Mouse (Mus musculus) lung, postnatal 0 days (tissue): ENCODE data around the gene Corin. TPM values are rescaled to one million over a fixed set of nuclear protein-coding genes. Genes with fewer than 3 reads are reported as not detected.
A peak's percentile ranks its signal among the peaks of the same experiment; 100 is the strongest.

ENCODE experiments used
- ATAC-seq: fragments of 200-750 bp; cut with Nextera tagmentation; 2 replicates; pipeline ENCODE4 v1.8.0; 2017; ENCODE audit warnings: moderate library complexity
- DNase-seq: peaks from one replicate; pipeline ENCODE4 v3.0.0-alpha.2; 2016; ENCODE audit warnings: low spot score
- H3K27ac ChIP-seq: fragments of 300-500 bp; sonication (generic); 2 replicates; pipeline ENCODE4 v1.5.1; 2014; ENCODE audit warnings: antibody characterized with exemption, mild to moderate bottlenecking, low read length, mixed read lengths
- H3K27me3 ChIP-seq: fragments of 300-500 bp; sonication (generic); replicated peaks from 2 replicates; pipeline ENCODE4 v1.6.1; 2014; ENCODE audit warnings: low read length, mixed read lengths; ENCODE audit not compliant: insufficient read depth
- H3K36me3 ChIP-seq: fragments of 300-500 bp; sonication (generic); 2 replicates; pipeline ENCODE4 v1.6.1; 2014; ENCODE audit warnings: low read length, mixed read lengths; ENCODE audit not compliant: insufficient read depth
- H3K4me1 ChIP-seq: fragments of 300-500 bp; sonication (generic); 2 replicates; pipeline ENCODE4 v1.6.1; 2014; ENCODE audit warnings: antibody characterized with exemption, low read depth, low read length, mixed read lengths; ENCODE audit not compliant: insufficient read depth
- H3K4me2 ChIP-seq: fragments of 300-500 bp; sonication (generic); replicated peaks from 2 replicates; pipeline ENCODE4 v1.6.1; 2014; ENCODE audit warnings: low read depth, mild to moderate bottlenecking, low read length, moderate library complexity, mixed read lengths
- H3K4me3 ChIP-seq: fragments of 300-500 bp; sonication (generic); 2 replicates; pipeline ENCODE4 v1.5.1; 2014; ENCODE audit warnings: low read depth, low read length
- H3K9ac ChIP-seq: fragments of 300-500 bp; sonication (generic); replicated peaks from 2 replicates; pipeline ENCODE4 v1.6.1; 2014; ENCODE audit warnings: low read depth, mild to moderate bottlenecking
- H3K9me3 ChIP-seq: fragments of 300-500 bp; sonication (generic); 2 replicates; pipeline ENCODE4 v1.6.1; 2016; ENCODE audit warnings: low read length, mixed read lengths
- CTCF ChIP-seq: IDR thresholded peaks from 2 replicates; pipeline ENCODE4 v1.5.1; 2016; ENCODE audit warnings: antibody characterized with exemption, mild to moderate bottlenecking
- EP300 ChIP-seq: IDR thresholded peaks from 2 replicates; pipeline ENCODE4 v1.6.1; 2016; ENCODE audit warnings: antibody characterized with exemption, mild to moderate bottlenecking, control low read depth
- WGBS: fragments of 180-500 bp; shearing (Covaris S2); extraction: QIAGEN DNeasy Blood & Tissue Kit; methylation state at CpG from one replicate; pipeline ENCODE4 v1.1.7; 2014; 5-methylcytosine and 5-hydroxymethylcytosine counted together
- polyA plus RNA-seq: library from polyadenylated mRNA; unstranded; fragments of >200 nt; fragmentation: Nextera tagmentation; extraction: Ambion mirVana; gene quantifications from 2 replicates; pipeline ENCODE4 v1.2.1, GENCODE M21; 2015

Corin gene
- polyA plus RNA-seq, 1 experiment from 2014 or later, result 0.85 TPM

GRCm38 (mm10) chr5:72452750-72453149 lies 51.5 kb downstream of the Corin start:
- ATAC-seq (no peak), DNase-seq (no peak)
- no peaks in the 10 kb centered on the region for H3K27me3 ChIP-seq
- WGBS, result 73% methylated on average over 4 of the region's 4 CpGs
- no peak overlapping the region for H3K27ac ChIP-seq
- no peaks in the 10 kb centered on the region for H3K4me1 ChIP-seq
- H3K9me3 ChIP-seq, result no peaks in the 10 kb centered on the region
- TF ChIP-seq EP300, result no peak
- no peak for TF ChIP-seq CTCF
- H3K36me3 ChIP-seq, result no peaks in the 10 kb centered on the region
- no peak overlapping the region for H3K4me3 ChIP-seq
- no peak overlapping the region for H3K4me2 ChIP-seq
- H3K9ac ChIP-seq, result no peak overlapping the region

DNA sequence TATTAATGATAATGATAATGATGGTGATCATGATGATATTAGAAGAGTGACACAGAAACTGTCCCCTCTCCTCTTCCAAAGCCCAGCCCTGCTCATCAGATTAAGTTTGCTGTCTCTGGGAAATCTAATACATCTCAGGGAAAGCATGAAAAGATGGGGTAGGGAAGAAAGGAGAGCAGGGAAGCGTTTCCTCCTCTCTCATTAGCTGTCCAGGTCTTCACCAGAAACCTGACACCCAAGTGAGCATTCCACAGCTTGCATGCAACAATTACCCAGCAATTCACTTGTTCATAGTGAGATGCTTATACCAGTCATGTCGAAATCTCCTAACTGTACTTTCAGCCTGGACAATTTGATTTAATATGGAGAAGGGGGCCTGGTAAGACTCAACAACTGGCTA lies 55.4 kb downstream of the Corin start:
- DNase-seq, result no peak
- Histone ChIP-seq H3K4me1 (no peaks in the 10 kb centered on the region), H3K4me3 (no peak overlapping the region), H3K4me2 (no peak overlapping the region), H3K36me3 (no peaks in the 10 kb centered on the region), H3K9ac (no peak overlapping the region), H3K27me3 (no peaks in the 10 kb centered on the region), H3K27ac (no peak overlapping the region), H3K9me3 (no peaks in the 10 kb centered on the region)
- 56% methylated on average over 2 of the region's 2 CpGs for WGBS
- TF ChIP-seq EP300 (no peak), CTCF (no peak)
- ATAC-seq, result no peak

GRCm38 (mm10) chr5:72446104-72446503 lies 58.2 kb downstream of the Corin start:
- ATAC-seq (no peak), DNase-seq (no peak)
- TF ChIP-seq CTCF (no peak), EP300 (no peak)
- no peak overlapping the region for H3K4me2 ChIP-seq
- 87% methylated on average over 11 of the region's 11 CpGs for WGBS
- no peak overlapping the region for H3K9ac ChIP-seq
- no peaks in the 10 kb centered on the region for H3K4me1 ChIP-seq
- no peak overlapping the region for H3K4me3 ChIP-seq
- no peaks in the 10 kb centered on the region for H3K27me3 ChIP-seq
- H3K9me3 ChIP-seq, result no peaks in the 10 kb centered on the region
- no peaks in the 10 kb centered on the region for H3K36me3 ChIP-seq
- H3K27ac ChIP-seq, result no peak overlapping the region

DNA sequence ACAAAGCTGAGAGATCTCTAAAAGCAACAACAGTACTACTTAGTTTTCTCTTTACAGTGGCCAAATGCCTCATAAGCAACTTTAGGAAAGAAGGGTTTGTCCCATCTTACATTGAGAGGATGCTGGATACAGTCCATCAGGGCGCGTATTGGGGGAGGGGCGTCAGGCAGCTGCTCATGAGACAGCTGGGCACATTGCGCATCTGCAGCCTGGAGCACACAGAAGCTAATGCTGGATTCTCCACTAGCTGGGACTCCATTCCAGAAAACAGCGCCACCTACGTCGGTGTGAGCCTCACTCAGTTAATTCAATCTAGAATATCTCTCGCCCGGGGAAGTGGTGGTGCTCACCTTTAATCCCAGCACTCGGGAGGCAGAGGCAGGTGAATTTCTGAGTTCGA lies 60.3 kb downstream of the Corin start:
- H3K27me3 ChIP-seq, result no peaks in the 10 kb centered on the region
- H3K4me2 ChIP-seq, result no peak overlapping the region
- no peaks in the 10 kb centered on the region for H3K36me3 ChIP-seq
- no peaks in the 10 kb centered on the region for H3K9me3 ChIP-seq
- 73% methylated on average over 11 of the region's 11 CpGs for WGBS
- H3K4me3 ChIP-seq, result no peak overlapping the region
- TF ChIP-seq EP300 (no peak), CTCF (peak; percentile 36)
- no peak overlapping the region for H3K9ac ChIP-seq
- DNase-seq (peak; percentile 8), ATAC-seq (no peak)
- no peak overlapping the region for H3K27ac ChIP-seq
- H3K4me1 ChIP-seq, result no peaks in the 10 kb centered on the region

GRCm38 (mm10) chr5:72443007-72443406 lies 61.3 kb downstream of the Corin start:
- H3K9me3 ChIP-seq, result no peaks in the 10 kb centered on the region
- DNase-seq (no peak), ATAC-seq (no peak)
- H3K27me3 ChIP-seq, result no peaks in the 10 kb centered on the region
- WGBS, result 68% methylated on average over 4 of the region's 4 CpGs
- H3K27ac ChIP-seq, result no peak overlapping the region
- no peak overlapping the region for H3K4me3 ChIP-seq
- no peak overlapping the region for H3K4me2 ChIP-seq
- H3K9ac ChIP-seq, result no peak overlapping the region
- H3K36me3 ChIP-seq, result no peaks in the 10 kb centered on the region
- no peaks in the 10 kb centered on the region for H3K4me1 ChIP-seq
- TF ChIP-seq EP300 (no peak), CTCF (no peak)

GRCm38 (mm10) chr5:72441181-72441580 lies 63.1 kb downstream of the Corin start:
- TF ChIP-seq CTCF, result no peak
- TF ChIP-seq EP300, result no peak
- Histone ChIP-seq H3K27me3 (no peaks in the 10 kb centered on the region), H3K27ac (no peak overlapping the region), H3K4me1 (no peaks in the 10 kb centered on the region), H3K4me2 (no peak overlapping the region), H3K36me3 (no peaks in the 10 kb centered on the region), H3K9ac (no peak overlapping the region), H3K4me3 (no peak overlapping the region), H3K9me3 (no peaks in the 10 kb centered on the region)
- ATAC-seq (no peak), DNase-seq (no peak)
- 49% methylated on average over 10 of the region's 10 CpGs for WGBS

GRCm38 (mm10) chr5:72435085-72435484 lies 69.2 kb downstream of the Corin start:
- DNase-seq, result no peak
- Histone ChIP-seq H3K4me2 (no peak overlapping the region), H3K27me3 (no peaks in the 10 kb centered on the region), H3K36me3 (no peaks in the 10 kb centered on the region), H3K9me3 (no peaks in the 10 kb centered on the region), H3K4me3 (no peak overlapping the region), H3K9ac (no peak overlapping the region), H3K27ac (no peak overlapping the region), H3K4me1 (no peaks in the 10 kb centered on the region)
- ATAC-seq, result no peak
- 77% methylated on average over 11 of the region's 11 CpGs for WGBS
- TF ChIP-seq EP300 (no peak), CTCF (no peak)
